Mouse (Mus musculus) macrophage (primary cell): ENCODE data around the gene Sync. TPM values are rescaled to one million over a fixed set of nuclear protein-coding genes. Genes with fewer than 3 reads are reported as not detected.

Experiments used
- H3K27ac ChIP-seq: fragments of 350-480 bp; formaldehyde crosslinking; 2 replicates; pipeline ENCODE4 v1.9.0; 2021
- H3K36me3 ChIP-seq: fragments of 350-480 bp; formaldehyde crosslinking; 2 replicates; pipeline ENCODE4 v1.9.0; 2021; ENCODE audit errors: inconsistent target
- H3K4me3 ChIP-seq: fragments of 350-480 bp; formaldehyde crosslinking; 2 replicates; pipeline ENCODE4 v1.9.0; 2021; ENCODE audit errors: inconsistent target
- H3K79me2 ChIP-seq: fragments of 350-480 bp; formaldehyde crosslinking; 2 replicates; pipeline ENCODE4 v1.9.0; 2021; ENCODE audit errors: inconsistent target
- WGBS: methylation state at CpG from one replicate; pipeline ENCODE4 v1.1.7; 2026; ENCODE audit warnings: inconsistent platforms; ENCODE audit not compliant: missing documents; 5-methylcytosine and 5-hydroxymethylcytosine counted together
- polyA plus RNA-seq: library from polyadenylated mRNA; stranded (reverse); fragments of 250-400 nt; gene quantifications from 3 replicates; pipeline ENCODE4 v1.2.4, GENCODE M21; 2018; ENCODE audit warnings: inconsistent platforms

Sync gene
- polyA plus RNA-seq, 1 experiment from 2014 or later = 0.06 TPM

GRCm38 (mm10) chr4:129282786-129283185, 4.6 kb upstream of the Sync start:
- no peaks in the 10 kb centered on the region for H3K36me3 ChIP-seq
- no peaks in the 10 kb centered on the region for H3K79me2 ChIP-seq
- WGBS = 98% methylated on average over 5 of the region's 5 CpGs
- no peak overlapping the region for H3K27ac ChIP-seq
- no peak overlapping the region for H3K4me3 ChIP-seq

DNA sequence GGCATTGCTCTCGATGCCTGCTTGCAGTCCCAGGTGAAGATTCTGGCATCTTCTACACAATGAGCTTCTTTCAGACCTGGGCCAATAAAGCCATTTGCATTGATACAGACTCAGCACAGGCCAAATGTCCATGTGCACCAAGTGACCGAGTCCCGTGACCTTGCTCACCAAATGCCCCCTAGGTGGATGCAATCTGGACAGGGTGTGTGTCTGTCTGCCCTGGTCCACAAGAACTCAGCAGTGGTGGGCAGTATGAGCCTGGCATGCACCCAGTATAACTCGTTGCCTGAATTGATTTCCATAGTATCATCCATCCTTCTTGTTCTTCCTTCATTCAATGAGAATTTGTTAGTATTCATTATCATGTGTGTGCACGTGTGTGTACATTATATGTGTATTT, 4.2 kb upstream of the Sync start:
- Histone ChIP-seq H3K4me3 (no peak overlapping the region), H3K36me3 (no peaks in the 10 kb centered on the region), H3K79me2 (no peaks in the 10 kb centered on the region), H3K27ac (no peak overlapping the region)
- WGBS = 90% methylated on average over 5 of the region's 5 CpGs

- H3K36me3 ChIP-seq = no peaks in the 10 kb centered on the region
- no peak overlapping the region for H3K27ac ChIP-seq
- WGBS = 88% methylated on average over 2 of the region's 2 CpGs
- no peaks in the 10 kb centered on the region for H3K79me2 ChIP-seq
- H3K4me3 ChIP-seq = no peak overlapping the region
These were observed 2.7 kb upstream of the Sync start for GRCm38 (mm10) chr4:129284685-129285084.

GRCm38 (mm10) chr4:129286001-129286682, 1.3 kb upstream of the Sync start:
- Histone ChIP-seq H3K4me3 (no peak overlapping the region), H3K79me2 (no peaks in the 10 kb centered on the region), H3K27ac (no peak overlapping the region), H3K36me3 (no peaks in the 10 kb centered on the region)
- WGBS = 54% methylated on average over 5 of the region's 5 CpGs

DNA sequence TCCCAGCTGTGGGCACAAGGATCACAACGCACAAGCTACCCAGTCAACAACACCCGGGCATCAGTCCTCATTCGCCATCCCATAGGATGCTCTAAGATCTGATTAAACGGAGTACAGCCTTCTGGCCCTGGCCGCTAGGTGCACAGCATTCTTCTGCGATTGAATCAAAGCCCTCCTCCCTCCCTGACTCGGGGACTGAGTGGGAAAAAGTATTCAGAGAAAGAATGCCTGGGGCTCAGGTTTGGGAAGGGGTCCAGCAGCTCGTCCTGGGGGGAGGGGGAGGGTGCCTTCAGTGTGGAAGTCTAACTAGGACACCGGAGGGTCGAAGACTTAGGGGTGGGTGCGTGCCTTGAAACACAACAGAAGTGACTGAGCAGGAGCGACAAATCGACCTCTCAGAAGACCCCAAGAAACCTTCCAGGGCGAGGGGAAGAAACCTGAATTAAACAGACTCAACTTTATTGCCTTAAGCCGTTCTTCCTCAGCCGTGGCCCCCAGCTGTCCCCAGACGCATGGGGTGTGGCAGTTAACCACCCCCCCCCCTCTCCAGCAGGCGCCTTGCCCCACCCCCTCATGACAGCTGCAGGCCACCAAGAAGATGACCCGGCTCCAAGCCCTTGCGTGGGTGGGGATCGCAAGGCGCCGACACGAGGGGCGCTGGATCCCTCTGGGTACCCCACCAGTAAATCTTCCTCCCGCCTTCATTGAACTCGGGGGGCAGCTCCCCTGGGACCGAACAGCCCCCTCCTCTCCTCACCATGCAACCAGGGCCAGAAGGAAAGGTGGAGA, 540 bp upstream of the Sync start:
- H3K4me3 ChIP-seq = no peak overlapping the region
- H3K27ac ChIP-seq = no peak overlapping the region
- no peaks in the 10 kb centered on the region for H3K79me2 ChIP-seq
- no peaks in the 10 kb centered on the region for H3K36me3 ChIP-seq
- WGBS = 8% methylated on average over 25 of the region's 28 CpGs

DNA sequence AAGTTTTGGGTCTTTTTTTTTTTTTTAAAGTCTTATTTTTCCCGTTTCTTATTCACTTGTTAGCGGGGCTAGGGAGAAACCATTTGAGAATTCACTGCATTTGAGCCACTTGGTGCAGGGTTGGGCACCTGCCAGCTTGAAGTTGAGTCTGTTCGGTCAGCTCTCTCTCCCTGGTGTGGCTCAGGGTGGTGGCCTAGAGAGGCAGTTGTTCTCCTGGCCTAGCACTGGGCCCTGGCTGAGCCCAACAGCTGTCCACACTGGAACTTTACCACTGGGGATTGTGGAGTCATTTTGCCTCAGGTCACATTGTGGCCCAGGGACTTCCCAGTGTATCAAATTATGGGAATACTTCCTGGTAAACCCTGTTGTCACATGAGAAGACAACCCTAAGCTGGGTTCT, 650 bp downstream of the Sync start:
- Histone ChIP-seq H3K36me3 (no peaks in the 10 kb centered on the region), H3K79me2 (no peaks in the 10 kb centered on the region), H3K27ac (no peak overlapping the region), H3K4me3 (no peak overlapping the region)
- 80% methylated on average over 3 of the region's 3 CpGs for WGBS

DNA sequence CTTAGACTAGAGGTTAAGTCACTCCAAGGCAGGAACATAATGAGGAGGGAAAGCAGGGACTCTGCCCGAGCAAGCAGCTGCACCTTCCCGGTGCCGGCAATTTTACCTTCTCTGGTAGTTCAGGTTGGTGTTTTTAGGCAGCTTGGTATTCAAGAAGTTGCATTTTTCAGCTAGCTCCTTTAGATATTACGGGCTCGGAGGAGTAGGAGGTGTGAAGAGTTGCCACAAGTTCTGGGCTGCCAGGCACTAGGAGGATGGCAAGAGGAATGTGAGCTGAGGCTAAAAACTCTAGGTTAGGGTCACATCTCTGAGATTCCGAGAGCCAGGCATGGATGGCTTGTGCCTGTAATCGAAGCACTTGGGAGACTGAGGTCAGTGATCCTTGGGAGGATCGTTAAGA, 2.3 kb downstream of the Sync start:
- no peaks in the 10 kb centered on the region for H3K79me2 ChIP-seq
- H3K27ac ChIP-seq = no peak overlapping the region
- 96% methylated on average over 8 of the region's 8 CpGs for WGBS
- no peak overlapping the region for H3K4me3 ChIP-seq
- no peaks in the 10 kb centered on the region for H3K36me3 ChIP-seq

DNA sequence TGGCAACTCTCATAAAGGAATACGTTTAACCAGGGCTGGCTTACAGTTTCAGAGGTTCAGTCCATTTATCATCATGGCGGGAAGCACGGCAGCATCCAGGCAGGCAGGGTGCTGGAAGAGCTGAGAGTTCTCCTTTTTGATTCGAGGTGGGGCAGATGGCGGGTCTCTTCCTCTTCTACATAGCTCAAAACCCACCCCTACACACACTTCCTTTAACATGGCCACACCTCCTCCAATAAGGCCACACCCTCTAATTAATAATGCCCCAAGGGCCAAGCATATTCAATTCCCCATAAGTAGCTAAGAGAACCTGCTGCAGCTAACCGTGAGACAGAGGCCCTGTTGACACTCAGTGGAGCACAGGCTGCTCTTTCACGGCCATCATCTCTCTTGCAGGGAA, 5.4 kb downstream of the Sync start:
- Histone ChIP-seq H3K36me3 (no peaks in the 10 kb centered on the region), H3K4me3 (no peak overlapping the region), H3K27ac (no peak overlapping the region), H3K79me2 (no peaks in the 10 kb centered on the region)
- WGBS = 74% methylated on average over 7 of the region's 7 CpGs

DNA sequence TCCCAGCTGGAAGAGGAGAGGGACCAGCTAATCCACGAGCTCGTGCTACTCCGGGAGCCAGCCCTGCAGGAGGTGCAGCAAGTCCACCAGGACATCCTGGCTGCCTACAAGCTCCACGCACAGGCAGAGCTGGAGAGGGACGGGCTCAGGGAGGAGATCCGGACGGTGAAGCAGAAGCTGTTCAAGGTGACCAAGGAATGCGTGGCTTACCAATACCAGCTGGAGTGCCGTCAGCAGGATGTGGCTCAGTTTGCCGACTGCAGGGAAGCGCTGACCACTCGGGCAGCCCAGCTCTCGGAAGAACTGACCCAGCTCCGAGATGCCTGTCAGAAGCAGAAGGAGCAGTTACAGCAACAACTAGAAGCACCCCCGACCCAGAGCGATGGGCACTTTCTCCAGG, 6.3 kb downstream of the Sync start:
- Histone ChIP-seq H3K4me3 (no peak overlapping the region), H3K27ac (no peak overlapping the region), H3K36me3 (no peaks in the 10 kb centered on the region), H3K79me2 (no peaks in the 10 kb centered on the region)
- 85% methylated on average over 16 of the region's 16 CpGs for WGBS

- H3K27ac ChIP-seq = no peak overlapping the region
- no peak overlapping the region for H3K4me3 ChIP-seq
- H3K36me3 ChIP-seq = no peaks in the 10 kb centered on the region
- H3K79me2 ChIP-seq = no peaks in the 10 kb centered on the region
- 50% methylated on average over 1 of the region's 2 CpGs for WGBS
These were observed 7.8 kb downstream of the Sync start for GRCm38 (mm10) chr4:129295188-129295587.

DNA sequence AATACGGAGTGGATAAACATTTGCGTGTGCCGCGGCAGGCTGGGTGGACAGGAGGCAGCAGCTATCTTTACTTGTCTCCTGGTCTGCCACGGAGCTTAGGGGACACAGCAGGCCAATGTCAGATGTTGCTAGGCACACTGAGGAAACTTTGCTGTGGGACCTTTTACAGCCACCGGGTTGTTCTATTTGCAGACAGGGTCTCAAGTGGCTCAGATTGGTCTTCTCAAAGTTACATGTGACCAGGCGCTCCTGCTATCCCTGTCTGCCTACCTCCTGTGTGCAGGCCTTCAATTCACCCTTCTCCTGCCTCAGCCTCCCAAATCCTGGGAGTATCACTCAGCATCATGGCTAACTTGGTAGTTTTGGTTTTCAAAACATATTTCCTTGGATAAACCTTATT, 8.6 kb downstream of the Sync start:
- H3K4me3 ChIP-seq = no peak overlapping the region
- no peak overlapping the region for H3K27ac ChIP-seq
- 97% methylated on average over 7 of the region's 7 CpGs for WGBS
- no peaks in the 10 kb centered on the region for H3K36me3 ChIP-seq
- H3K79me2 ChIP-seq = no peaks in the 10 kb centered on the region

DNA sequence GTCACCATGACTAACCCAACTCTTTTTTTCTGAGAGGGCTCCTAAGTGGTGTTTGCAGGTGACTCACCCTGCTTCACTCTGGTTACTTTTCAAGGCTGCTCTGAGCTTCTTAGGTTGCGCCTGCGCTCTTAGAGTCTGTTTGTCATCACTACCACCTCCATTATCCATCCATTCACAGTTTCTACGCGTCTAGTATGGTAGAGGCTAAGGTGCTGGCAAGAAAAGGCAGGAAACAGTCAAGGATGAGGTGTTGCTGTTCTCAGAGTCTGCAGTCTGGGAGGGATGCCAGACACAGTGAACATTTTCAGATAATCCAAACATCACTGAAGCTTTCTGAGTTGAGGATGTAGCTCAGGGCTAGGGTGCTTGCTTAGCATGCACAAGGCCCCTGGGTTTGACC, 10.3 kb downstream of the Sync start:
- H3K36me3 ChIP-seq = no peaks in the 10 kb centered on the region

GRCm38 (mm10) chr4:129299121-129299520, 11.7 kb downstream of the Sync start:
- Histone ChIP-seq H3K4me3 (no peak overlapping the region), H3K27ac (no peak overlapping the region), H3K79me2 (no peaks in the 10 kb centered on the region), H3K36me3 (no peaks in the 10 kb centered on the region)
- WGBS = 92% methylated on average over 10 of the region's 10 CpGs

More for the DNA sequence above, 10.3 kb downstream of the Sync start:
- Histone ChIP-seq H3K79me2 (no peaks in the 10 kb centered on the region), H3K4me3 (no peak overlapping the region), H3K27ac (no peak overlapping the region)
- 81% methylated on average over 4 of the region's 4 CpGs for WGBS

DNA sequence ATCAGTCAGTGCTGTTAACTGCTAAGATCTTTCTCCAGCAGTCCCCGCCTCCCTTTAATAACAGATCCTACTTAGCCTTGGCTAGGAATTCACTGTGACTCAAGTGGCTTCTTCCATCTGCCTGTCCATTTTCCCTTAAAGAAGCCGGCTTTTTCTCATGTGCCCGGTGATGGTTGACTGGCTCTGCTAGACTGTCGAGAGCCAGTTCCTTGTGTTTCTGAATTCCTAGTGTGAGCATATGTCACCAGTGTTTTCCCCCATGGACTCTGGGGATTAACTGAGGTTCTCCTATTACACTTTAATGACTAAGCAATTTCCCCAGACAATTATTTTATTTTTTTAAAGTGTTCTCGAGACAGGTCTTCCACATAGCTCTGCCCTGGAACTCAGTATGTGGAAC, 16.0 kb downstream of the Sync start:
- 72% methylated on average over 5 of the region's 5 CpGs for WGBS
- H3K79me2 ChIP-seq = no peaks in the 10 kb centered on the region
- H3K4me3 ChIP-seq = no peak overlapping the region
- H3K27ac ChIP-seq = no peak overlapping the region
- peaks cover 5% of the 10 kb centered on the region; the same call in 1 of the 2 replicates for H3K36me3 ChIP-seq

DNA sequence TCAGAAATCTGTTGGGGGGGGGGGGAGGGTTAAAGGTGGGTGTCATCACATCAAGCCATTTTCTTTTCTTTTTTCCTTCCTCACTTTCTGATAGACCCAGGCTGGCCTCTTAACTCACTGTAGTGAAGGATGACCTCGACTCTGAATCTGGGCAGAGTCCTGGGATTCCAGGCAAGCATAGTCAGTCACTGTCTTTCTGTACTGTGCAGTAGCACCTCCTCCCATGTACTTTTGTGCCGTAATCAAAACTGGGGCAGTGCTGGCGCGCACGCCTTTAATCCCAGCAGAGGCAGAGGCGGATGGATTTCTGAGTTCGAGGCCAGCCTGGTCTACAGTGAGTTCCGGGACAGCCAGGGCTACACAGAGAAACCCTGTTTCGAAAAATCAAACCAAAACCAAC, 16.4 kb downstream of the Sync start:
- H3K27ac ChIP-seq = no peak overlapping the region
- no peak overlapping the region for H3K4me3 ChIP-seq
- WGBS = 95% methylated on average over 9 of the region's 9 CpGs
- peaks cover 9% of the 10 kb centered on the region; the same call in 1 of the 2 replicates for H3K36me3 ChIP-seq
- H3K79me2 ChIP-seq = no peaks in the 10 kb centered on the region
